Mouse (Mus musculus): ENCODE measurements around the gene Trim30b. TPM values are rescaled to one million over a fixed set of nuclear protein-coding genes. Genes with fewer than 3 reads are reported as not detected.
"Not testable (repeated sequence)": the region's sequence is repeated elsewhere in the genome, so short reads cannot be mapped to it uniquely, and the experiment has no call there.

The Trim30b gene
- polyA plus RNA-seq, 1 experiment from 2014 or later, result 0.07 TPM

- H3K27me3 ChIP-seq (ENCODE audit: control insufficient read depth, insufficient read depth, low read length); H3K9me3 ChIP-seq (replicated peaks; ENCODE audit: control insufficient read depth, low read length); H3K9ac ChIP-seq (ENCODE audit: low read length); H3K4me2 ChIP-seq (ENCODE audit: low read depth, low read length); H3K4me3 ChIP-seq (ENCODE audit: low read length); H3K36me3 ChIP-seq (ENCODE audit: control insufficient read depth, insufficient read depth); H3K4me1 ChIP-seq (ENCODE audit: control insufficient read depth, insufficient read depth, low read length); H3K27ac ChIP-seq (ENCODE audit: low read length): not testable (repeated sequence)
- 92% methylated on average over 2 of the region's 4 CpGs for WGBS
- peak; percentile 55; the same call in 1 of the 2 replicates for ATAC-seq (replicated peaks; ENCODE audit: extremely low read depth, insufficient read depth, low FRiP score)
Measured at GRCm38 (mm10) chr7:104340744-104341143, 28.9 kb downstream of the Trim30b start.

- not testable (repeated sequence) for ATAC-seq (replicated peaks; ENCODE audit: extremely low read depth, insufficient read depth, low FRiP score); H3K4me3 ChIP-seq (ENCODE audit: low read length); H3K27ac ChIP-seq (ENCODE audit: low read length); H3K4me2 ChIP-seq (ENCODE audit: low read depth, low read length); H3K36me3 ChIP-seq (ENCODE audit: control insufficient read depth, insufficient read depth); H3K9ac ChIP-seq (ENCODE audit: low read length); H3K27me3 ChIP-seq (ENCODE audit: control insufficient read depth, insufficient read depth, low read length); H3K9me3 ChIP-seq (replicated peaks; ENCODE audit: control insufficient read depth, low read length); H3K4me1 ChIP-seq (ENCODE audit: control insufficient read depth, insufficient read depth, low read length)
- 52% methylated on average over 3 of the region's 3 CpGs for WGBS
Measured at GRCm38 (mm10) chr7:104335547-104335946, 34.1 kb downstream of the Trim30b start.

- not testable (repeated sequence) for ATAC-seq (replicated peaks; ENCODE audit: extremely low read depth, insufficient read depth, low FRiP score); H3K4me1 ChIP-seq (ENCODE audit: control insufficient read depth, insufficient read depth, low read length); H3K4me3 ChIP-seq (ENCODE audit: low read length); H3K9me3 ChIP-seq (replicated peaks; ENCODE audit: control insufficient read depth, low read length); H3K36me3 ChIP-seq (ENCODE audit: control insufficient read depth, insufficient read depth); H3K27ac ChIP-seq (ENCODE audit: low read length); H3K27me3 ChIP-seq (ENCODE audit: control insufficient read depth, insufficient read depth, low read length); H3K9ac ChIP-seq (ENCODE audit: low read length); H3K4me2 ChIP-seq (ENCODE audit: low read depth, low read length)
- WGBS, result 81% methylated on average over 2 of the region's 2 CpGs
Measured at GRCm38 (mm10) chr7:104329171-104329570, 40.5 kb downstream of the Trim30b start, which contains the start of gene Trim34b. Gene Trim34b (plus strand): TSS chr7:104329471.

GRCm38 (mm10) chr7:104322028-104322427, 47.7 kb downstream of the Trim30b start:
- H3K4me1 ChIP-seq (ENCODE audit: control insufficient read depth, insufficient read depth, low read length), result no peaks in the 10 kb centered on the region
- no peak overlapping the region for H3K9ac ChIP-seq (ENCODE audit: low read length)
- H3K9me3 ChIP-seq (replicated peaks; ENCODE audit: control insufficient read depth, low read length), result no peaks in the 10 kb centered on the region
- 66% methylated on average over 9 of the region's 9 CpGs for WGBS
- H3K4me3 ChIP-seq (ENCODE audit: low read length), result no peak overlapping the region
- H3K27ac ChIP-seq (ENCODE audit: low read length), result no peak overlapping the region
- no peak overlapping the region for H3K4me2 ChIP-seq (ENCODE audit: low read depth, low read length)
- no peaks in the 10 kb centered on the region for H3K36me3 ChIP-seq (ENCODE audit: control insufficient read depth, insufficient read depth)
- no peaks in the 10 kb centered on the region for H3K27me3 ChIP-seq (ENCODE audit: control insufficient read depth, insufficient read depth, low read length)
- no peak for ATAC-seq (replicated peaks; ENCODE audit: extremely low read depth, insufficient read depth, low FRiP score)

GRCm38 (mm10) chr7:104315369-104316080, 54.2 kb downstream of the Trim30b start, which contains the start of gene Trim12a:
Gene Trim12a (minus strand): TSS chr7:104315466.
- ATAC-seq (replicated peaks; ENCODE audit: extremely low read depth, insufficient read depth, low FRiP score), result peak; percentile 97
- H3K9me3 ChIP-seq (replicated peaks; ENCODE audit: control insufficient read depth, low read length); H3K36me3 ChIP-seq (ENCODE audit: control insufficient read depth, insufficient read depth); H3K4me1 ChIP-seq (ENCODE audit: control insufficient read depth, insufficient read depth, low read length); H3K27me3 ChIP-seq (ENCODE audit: control insufficient read depth, insufficient read depth, low read length): not testable (repeated sequence)
- 19% methylated on average over 4 of the region's 4 CpGs for WGBS
- Histone ChIP-seq H3K9ac (ENCODE audit: low read length) (peak within 1 kb of the TSS; percentile 69), H3K4me2 (ENCODE audit: low read depth, low read length) (peak within 1 kb of the TSS; percentile 62), H3K4me3 (ENCODE audit: low read length) (peak within 1 kb of the TSS; percentile 68), H3K27ac (ENCODE audit: low read length) (peak within 1 kb of the TSS; percentile 76)

- Histone ChIP-seq H3K27ac (ENCODE audit: low read length) (peak overlapping the region; percentile 76), H3K27me3 (ENCODE audit: control insufficient read depth, insufficient read depth, low read length) (no peaks in the 10 kb centered on the region), H3K4me2 (ENCODE audit: low read depth, low read length) (peak overlapping the region; percentile 62), H3K9me3 (replicated peaks; ENCODE audit: control insufficient read depth, low read length) (no peaks in the 10 kb centered on the region), H3K9ac (ENCODE audit: low read length) (peak overlapping the region; percentile 69), H3K36me3 (ENCODE audit: control insufficient read depth, insufficient read depth) (no peaks in the 10 kb centered on the region), H3K4me1 (ENCODE audit: control insufficient read depth, insufficient read depth, low read length) (no peaks in the 10 kb centered on the region), H3K4me3 (ENCODE audit: low read length) (peak overlapping the region; percentile 68)
- WGBS, result 5% methylated on average over 15 of the region's 15 CpGs
- peak; percentile 54; the same call in 1 of the 2 replicates for ATAC-seq (replicated peaks; ENCODE audit: extremely low read depth, insufficient read depth, low FRiP score)
Measured at GRCm38 (mm10) chr7:104314796-104315353, 54.8 kb downstream of the Trim30b start.

Other genes with a start within 250 kb of the Trim30b start
- not detected in 2 replicates for gene Ubqln5, start 240.1 kb downstream of the Trim30b start, polyA plus RNA-seq (2015; fragmentation: Nextera tagmentation; extraction: Ambion mirVana)
- not detected in 2 replicates for gene Olfr643, start 232.5 kb downstream of the Trim30b start, polyA plus RNA-seq (2015; fragmentation: Nextera tagmentation; extraction: Ambion mirVana)
- gene Ubqln3, start 226.6 kb downstream of the Trim30b start, polyA plus RNA-seq (2015; fragmentation: Nextera tagmentation; extraction: Ambion mirVana), result not detected in 2 replicates
- not detected in 2 replicates for gene Ubqlnl, start 219.3 kb downstream of the Trim30b start, polyA plus RNA-seq (2015; fragmentation: Nextera tagmentation; extraction: Ambion mirVana)
- 0.08 TPM in 1 of 2 replicates, not detected in the other for gene Olfm5, start 205.1 kb downstream of the Trim30b start, polyA plus RNA-seq (2015; fragmentation: Nextera tagmentation; extraction: Ambion mirVana)
- 0.17 and 0.24 TPM in 2 replicates for gene Olfr648, start 186.5 kb downstream of the Trim30b start, polyA plus RNA-seq (2015; fragmentation: Nextera tagmentation; extraction: Ambion mirVana)
- gene Olfr649, start 173.9 kb downstream of the Trim30b start, polyA plus RNA-seq (2015; fragmentation: Nextera tagmentation; extraction: Ambion mirVana), result not detected in 2 replicates
- 0.97 and 1.4 TPM in 2 replicates for gene Trim6, start 151.1 kb downstream of the Trim30b start, polyA plus RNA-seq (2015; fragmentation: Nextera tagmentation; extraction: Ambion mirVana)
- gene Trim34a, start 125.4 kb downstream of the Trim30b start, polyA plus RNA-seq (2015; fragmentation: Nextera tagmentation; extraction: Ambion mirVana), result 3.0 and 4.3 TPM in 2 replicates
- 0.68 and 0.74 TPM in 2 replicates for gene Trim5, start 81.8 kb downstream of the Trim30b start, polyA plus RNA-seq (2015; fragmentation: Nextera tagmentation; extraction: Ambion mirVana)
- 7.5 and 10.1 TPM in 2 replicates for gene Trim12a, start 54.4 kb downstream of the Trim30b start, polyA plus RNA-seq (2015; fragmentation: Nextera tagmentation; extraction: Ambion mirVana)
- gene Trim34b, start 40.4 kb downstream of the Trim30b start, polyA plus RNA-seq (2015; fragmentation: Nextera tagmentation; extraction: Ambion mirVana), result 0.13 and 0.20 TPM in 2 replicates
- gene Trim12c, start 16.5 kb downstream of the Trim30b start, polyA plus RNA-seq (2015; fragmentation: Nextera tagmentation; extraction: Ambion mirVana), result 2.2 and 2.9 TPM in 2 replicates
- 0.11 and 0.26 TPM in 2 replicates for gene Trim30c, start 31.0 kb upstream of the Trim30b start, polyA plus RNA-seq (2015; fragmentation: Nextera tagmentation; extraction: Ambion mirVana)
- 1.3 and 2.2 TPM in 2 replicates for gene Trim30a, start 95.3 kb upstream of the Trim30b start, polyA plus RNA-seq (2015; fragmentation: Nextera tagmentation; extraction: Ambion mirVana)
- gene Trim30d, start 138.0 kb upstream of the Trim30b start, polyA plus RNA-seq (2015; fragmentation: Nextera tagmentation; extraction: Ambion mirVana), result 0.41 and 0.95 TPM in 2 replicates
- gene Olfr651, start 180.2 kb upstream of the Trim30b start, polyA plus RNA-seq (2015; fragmentation: Nextera tagmentation; extraction: Ambion mirVana), result not detected in 2 replicates
- gene Olfr652, start 191.0 kb upstream of the Trim30b start, polyA plus RNA-seq (2015; fragmentation: Nextera tagmentation; extraction: Ambion mirVana), result not detected in 2 replicates
- not detected in 2 replicates for gene Olfr653, start 207.4 kb upstream of the Trim30b start, polyA plus RNA-seq (2015; fragmentation: Nextera tagmentation; extraction: Ambion mirVana)
- gene Olfr654, start 217.1 kb upstream of the Trim30b start, polyA plus RNA-seq (2015; fragmentation: Nextera tagmentation; extraction: Ambion mirVana), result not detected in 2 replicates
- gene Olfr655, start 231.9 kb upstream of the Trim30b start, polyA plus RNA-seq (2015; fragmentation: Nextera tagmentation; extraction: Ambion mirVana), result not detected in 2 replicates
- gene Olfr656, start 244.1 kb upstream of the Trim30b start, polyA plus RNA-seq (2015; fragmentation: Nextera tagmentation; extraction: Ambion mirVana), result not detected in 2 replicates